Mouse (Mus musculus) CH12.LX (cell line): Measurements from ENCODE around the gene Kcnn4. TPM values are rescaled to one million over a fixed set of nuclear protein-coding genes. Genes with fewer than 3 reads are reported as not detected.

Experiments used
- DNase-seq: peaks from one replicate; pipeline ENCODE4 v3.0.0-alpha.2; 2013; ENCODE audit errors: extremely low read depth
- H3K27ac ChIP-seq: 2 replicates; pipeline ENCODE4 v1.5.1; 2012; ENCODE audit warnings: low read depth, mild to moderate bottlenecking, control low read depth, moderate library complexity; ENCODE audit not compliant: insufficient read depth
- H3K27me3 ChIP-seq: replicated peaks from 2 replicates; pipeline ENCODE3; 2012; ENCODE audit warnings: inconsistent platforms
- H3K36me3 ChIP-seq, 2 experiments: replicated peaks in 1 of 2; 2 replicates each; pipeline versions ENCODE3 to v1.6.1; 2012; ENCODE audit warnings: inconsistent platforms in 1 of 2, low read length in 1 of 2, mild to moderate bottlenecking in 1 of 2, mixed read lengths in 1 of 2, moderate library complexity in 1 of 2; ENCODE audit not compliant: control insufficient read depth in 1 of 2, insufficient read depth in 1 of 2
- H3K4me1 ChIP-seq, 2 experiments: 2 replicates each; pipeline ENCODE4 v1.6.1; 2012; ENCODE audit warnings: inconsistent platforms in 1 of 2, moderate library complexity in 1 of 2; ENCODE audit not compliant: insufficient read depth in 2 of 2, control insufficient read depth in 1 of 2
- H3K4me2 ChIP-seq: 2 replicates; pipeline ENCODE4 v1.6.1; 2012; ENCODE audit warnings: low read depth, mild to moderate bottlenecking, control low read depth; ENCODE audit not compliant: poor library complexity, insufficient read depth, severe bottlenecking
- H3K4me3 ChIP-seq, 3 experiments: fragments of 150-350 bp in 1 of 3; sonication (generic) in 1 of 3; replicated peaks in 1 of 3; 2 replicates each; pipeline versions ENCODE3 to v1.5.1; 2011 to 2012; ENCODE audit warnings: low read depth in 2 of 3, low read length in 2 of 3, mild to moderate bottlenecking in 2 of 3, moderate library complexity in 2 of 3, control low read depth in 1 of 3, improper control_type of control experiment in 1 of 3, inconsistent platforms in 1 of 3, mixed read lengths in 1 of 3; ENCODE audit not compliant: poor library complexity in 1 of 3
- H3K79me2 ChIP-seq: replicated peaks from 2 replicates; pipeline ENCODE4 v1.6.1; 2012; ENCODE audit warnings: mild to moderate bottlenecking, moderate library complexity; ENCODE audit not compliant: control insufficient read depth, poor library complexity, insufficient read depth, severe bottlenecking; ENCODE audit errors: extremely low read depth
- H3K9ac ChIP-seq: 2 replicates; pipeline ENCODE4 v1.6.1; 2012; ENCODE audit warnings: low read depth, mild to moderate bottlenecking, control low read depth, moderate library complexity; ENCODE audit not compliant: insufficient read depth
- H3K9me3 ChIP-seq: replicated peaks from 2 replicates; pipeline ENCODE3; 2012; ENCODE audit warnings: low read length, inconsistent platforms, mixed read lengths
- BHLHE40 ChIP-seq: IDR thresholded peaks from 2 replicates; pipeline ENCODE4 v1.6.1; 2011; ENCODE audit warnings: mild to moderate bottlenecking, low read depth, low read length, improper control_type of control experiment
- CHD1 ChIP-seq: IDR thresholded peaks from 2 replicates; pipeline ENCODE4 v1.6.1; 2012; ENCODE audit warnings: low read depth, low read length, improper control_type of control experiment, inconsistent platforms
- CHD2 ChIP-seq: IDR thresholded peaks from 2 replicates; pipeline ENCODE4 v1.6.1; 2011; ENCODE audit warnings: low read length, improper control_type of control experiment
- CTCF ChIP-seq, 2 experiments: IDR thresholded peaks in 1 of 2; conservative IDR thresholded peaks in 1 of 2; 2 replicates each; pipeline ENCODE4 v1.5.1; 2011 to 2012; ENCODE audit warnings: low read depth in 2 of 2, low read length in 2 of 2, improper control_type of control experiment in 1 of 2, inconsistent platforms in 1 of 2, mild to moderate bottlenecking in 1 of 2, moderate library complexity in 1 of 2
- E2F4 ChIP-seq: IDR thresholded peaks from 2 replicates; pipeline ENCODE4 v1.6.1; 2011; ENCODE audit warnings: low read depth, low read length, improper control_type of control experiment; ENCODE audit not compliant: insufficient replicate concordance
- ELF1 ChIP-seq: IDR thresholded peaks from 2 replicates; pipeline ENCODE4 v1.6.1; 2014; ENCODE audit warnings: low read depth, mild to moderate bottlenecking, inconsistent platforms, low read length, improper control_type of control experiment
- ETS1 ChIP-seq: conservative IDR thresholded peaks from 2 replicates; pipeline ENCODE4 v1.6.1; 2012; ENCODE audit warnings: low read depth, mild to moderate bottlenecking, inconsistent platforms, low read length, improper control_type of control experiment, moderate library complexity
- HCFC1 ChIP-seq: IDR thresholded peaks from 2 replicates; pipeline ENCODE4 v1.6.1; 2012; ENCODE audit warnings: low read depth, mild to moderate bottlenecking, inconsistent platforms, low read length, improper control_type of control experiment
- JUN ChIP-seq: IDR thresholded peaks from 2 replicates; pipeline ENCODE4 v1.6.1; 2011; ENCODE audit warnings: low read depth, mild to moderate bottlenecking, low read length, improper control_type of control experiment, moderate library complexity; ENCODE audit not compliant: insufficient read depth
- KAT2A ChIP-seq: IDR thresholded peaks from 2 replicates; pipeline ENCODE4 v1.6.1; 2012; ENCODE audit warnings: low read length, improper control_type of control experiment, inconsistent platforms; ENCODE audit not compliant: insufficient replicate concordance
- MAFK ChIP-seq: IDR thresholded peaks from 2 replicates; pipeline ENCODE4 v1.6.1; 2011; ENCODE audit warnings: low read length, improper control_type of control experiment; ENCODE audit not compliant: insufficient replicate concordance
- MEF2A ChIP-seq: IDR thresholded peaks from 2 replicates; pipeline ENCODE4 v1.6.1; 2014; ENCODE audit warnings: low read depth, mild to moderate bottlenecking, inconsistent platforms, low read length, improper control_type of control experiment, borderline replicate concordance
- MYC ChIP-seq: IDR thresholded peaks from 2 replicates; pipeline ENCODE4 v1.6.1; 2011; ENCODE audit warnings: low read depth, mild to moderate bottlenecking, improper control_type of control experiment, low read length
- NRF1 ChIP-seq: IDR thresholded peaks from 2 replicates; pipeline ENCODE4 v1.6.1; 2014; ENCODE audit warnings: low read depth, mild to moderate bottlenecking, inconsistent platforms, low read length, improper control_type of control experiment, moderate library complexity
- PAX5 ChIP-seq: IDR thresholded peaks from 2 replicates; pipeline ENCODE4 v1.6.1; 2012; ENCODE audit warnings: low read length, inconsistent platforms, mixed read lengths
- RCOR1 ChIP-seq: conservative IDR thresholded peaks from 2 replicates; pipeline ENCODE4 v1.6.1; 2012; ENCODE audit warnings: low read depth, mild to moderate bottlenecking, inconsistent platforms, low read length, improper control_type of control experiment
- SIN3A ChIP-seq: IDR thresholded peaks from 2 replicates; pipeline ENCODE4 v1.6.1; 2012; ENCODE audit warnings: low read length, improper control_type of control experiment, inconsistent platforms
- SMC3 ChIP-seq: IDR thresholded peaks from 2 replicates; pipeline ENCODE4 v1.6.1; 2011; ENCODE audit warnings: low read depth, low read length, improper control_type of control experiment
- TBP ChIP-seq: conservative IDR thresholded peaks from 2 replicates; pipeline ENCODE4 v1.6.1; 2011; ENCODE audit warnings: low read depth, low read length, improper control_type of control experiment
- UBTF ChIP-seq: IDR thresholded peaks from 2 replicates; pipeline ENCODE4 v1.6.1; 2012; ENCODE audit warnings: low read depth, mild to moderate bottlenecking, inconsistent platforms, low read length, improper control_type of control experiment, moderate library complexity
- ZC3H11A ChIP-seq: IDR thresholded peaks from 2 replicates; pipeline ENCODE4 v1.6.1; 2012; ENCODE audit warnings: low read depth, mild to moderate bottlenecking, inconsistent platforms, low read length, improper control_type of control experiment
- ZMIZ1 ChIP-seq: IDR thresholded peaks from 2 replicates; pipeline ENCODE4 v1.6.1; 2012; ENCODE audit warnings: low read depth, mild to moderate bottlenecking, inconsistent platforms, low read length, improper control_type of control experiment
- ZNF384 ChIP-seq: IDR thresholded peaks from 2 replicates; pipeline ENCODE4 v1.6.1; 2012; ENCODE audit warnings: low read depth, low read length, improper control_type of control experiment, inconsistent platforms
- dilution Hi-C: fragments of 300-500 bp; cut with MboI; formaldehyde crosslinking; loops from 2 replicates; pipeline ENCODE4 v1.14.3; 2020; ENCODE audit warnings: low sequenced_read_pairs; ENCODE audit not compliant: extremely low pct_unique_long_range_greater_than_20kb, extremely low pct_ligation_motif_present
- in situ Hi-C: fragments of 300-500 bp; cut with MboI; formaldehyde crosslinking; loops from 3 replicates; pipeline ENCODE4 v1.14.3; 2019; ENCODE audit warnings: low sequenced_read_pairs, low pct_ligation_motif_present, low pct_unique_long_range_greater_than_20kb, mixed read lengths
- polyA plus RNA-seq: library from polyadenylated mRNA; unstranded; fragments of >175 nt; gene quantifications from 2 replicates; pipeline ENCODE4 v1.2.1, GENCODE M21; 2012; ENCODE audit warnings: low read depth; ENCODE audit not compliant: insufficient read length
- total RNA-seq, 2 experiments: library from RNA; depleted of rRNA; stranded (reverse); fragments of 300-350 nt in 1 of 2; fragments of >200 nt in 1 of 2; gene quantifications; 2 replicates each; pipeline ENCODE4 v1.2.3; 2012 to 2014

Kcnn4 gene
- total and polyA plus RNA-seq, 3 experiments: 8.2 to 12.9 (median 10.5) TPM

GRCm38 (mm10) chr7:24322593-24322992, 47.5 kb upstream of the Kcnn4 start:
- H3K9ac ChIP-seq: no peak overlapping the region
- no peaks in the 10 kb centered on the region for H3K36me3 ChIP-seq
- in situ Hi-C loops (no loop called here), dilution Hi-C loops (no loop called here)
- H3K27ac ChIP-seq: no peak overlapping the region
- TF ChIP-seq CHD1 (no peak), ELF1 (no peak), MEF2A (no peak), UBTF (no peak), TBP (no peak), SIN3A (no peak), KAT2A (no peak), RCOR1 (no peak), SMC3 (no peak), PAX5 (no peak), MAFK (no peak), NRF1 (no peak), ZC3H11A (no peak), MYC (no peak), ZMIZ1 (no peak), CHD2 (no peak), JUN (no peak)
- H3K4me3 ChIP-seq: no peak overlapping the region
- peaks cover 17% of the 10 kb centered on the region for H3K9me3 ChIP-seq
- no peaks in the 10 kb centered on the region for H3K4me1 ChIP-seq
- no peaks in the 10 kb centered on the region for H3K79me2 ChIP-seq
- H3K4me2 ChIP-seq: no peak overlapping the region
- DNase-seq: no peak
- peaks cover 30% of the 10 kb centered on the region for H3K27me3 ChIP-seq

GRCm38 (mm10) chr7:24325197-24325596, 44.9 kb upstream of the Kcnn4 start:
- DNase-seq: no peak
- TF ChIP-seq SMC3: no peak
- TF ChIP-seq HCFC1: no peak
- TF ChIP-seq E2F4: no peak
- TF ChIP-seq ETS1: no peak
- TF ChIP-seq CTCF (conservative IDR thresholded peaks at IDR 0.05 in 1 of 2, IDR thresholded peaks at IDR 0.05 in 1 of 2; ENCODE audit: low read depth in 2 of 2, low read length in 2 of 2): no peak
- TF ChIP-seq ZNF384: no peak
- no peak for TF ChIP-seq BHLHE40
- H3K36me3 ChIP-seq: no peaks in the 10 kb centered on the region
- H3K9ac ChIP-seq: no peak overlapping the region
- in situ Hi-C loops: no loop called here
- dilution Hi-C loops: no loop called here
- no peaks in the 10 kb centered on the region for H3K79me2 ChIP-seq
- H3K4me1 ChIP-seq: no peaks in the 10 kb centered on the region
- H3K4me3 ChIP-seq: no peak overlapping the region
- H3K9me3 ChIP-seq: peaks cover 17% of the 10 kb centered on the region
- H3K27me3 ChIP-seq: peaks cover 53% of the 10 kb centered on the region
- no peak overlapping the region for H3K27ac ChIP-seq
- H3K4me2 ChIP-seq: no peak overlapping the region
